Mouse (Mus musculus) CH12.LX (cell line): ENCODE data around the gene Rsad1. TPM values are rescaled to one million over a fixed set of nuclear protein-coding genes. Genes with fewer than 3 reads are reported as not detected.

Source experiments
- DNase-seq: peaks from one replicate; pipeline ENCODE4 v3.0.0-alpha.2; 2013; ENCODE audit errors: extremely low read depth
- H3K27ac ChIP-seq: 2 replicates; pipeline ENCODE4 v1.5.1; 2012; ENCODE audit warnings: low read depth, mild to moderate bottlenecking, control low read depth, moderate library complexity; ENCODE audit not compliant: insufficient read depth
- H3K27me3 ChIP-seq: replicated peaks from 2 replicates; pipeline ENCODE3; 2012; ENCODE audit warnings: inconsistent platforms
- H3K36me3 ChIP-seq, 2 experiments: replicated peaks in 1 of 2; 2 replicates each; pipeline versions ENCODE3 to v1.6.1; 2012; ENCODE audit warnings: inconsistent platforms in 1 of 2, low read length in 1 of 2, mild to moderate bottlenecking in 1 of 2, mixed read lengths in 1 of 2, moderate library complexity in 1 of 2; ENCODE audit not compliant: control insufficient read depth in 1 of 2, insufficient read depth in 1 of 2
- H3K4me1 ChIP-seq, 2 experiments: 2 replicates each; pipeline ENCODE4 v1.6.1; 2012; ENCODE audit warnings: inconsistent platforms in 1 of 2, moderate library complexity in 1 of 2; ENCODE audit not compliant: insufficient read depth in 2 of 2, control insufficient read depth in 1 of 2
- H3K4me2 ChIP-seq: 2 replicates; pipeline ENCODE4 v1.6.1; 2012; ENCODE audit warnings: low read depth, mild to moderate bottlenecking, control low read depth; ENCODE audit not compliant: poor library complexity, insufficient read depth, severe bottlenecking
- H3K4me3 ChIP-seq, 3 experiments: fragments of 150-350 bp in 1 of 3; sonication (generic) in 1 of 3; replicated peaks in 1 of 3; 2 replicates each; pipeline versions ENCODE3 to v1.5.1; 2011 to 2012; ENCODE audit warnings: low read depth in 2 of 3, low read length in 2 of 3, mild to moderate bottlenecking in 2 of 3, moderate library complexity in 2 of 3, control low read depth in 1 of 3, improper control_type of control experiment in 1 of 3, inconsistent platforms in 1 of 3, mixed read lengths in 1 of 3; ENCODE audit not compliant: poor library complexity in 1 of 3
- H3K79me2 ChIP-seq: replicated peaks from 2 replicates; pipeline ENCODE4 v1.6.1; 2012; ENCODE audit warnings: mild to moderate bottlenecking, moderate library complexity; ENCODE audit not compliant: control insufficient read depth, poor library complexity, insufficient read depth, severe bottlenecking; ENCODE audit errors: extremely low read depth
- H3K9ac ChIP-seq: 2 replicates; pipeline ENCODE4 v1.6.1; 2012; ENCODE audit warnings: low read depth, mild to moderate bottlenecking, control low read depth, moderate library complexity; ENCODE audit not compliant: insufficient read depth
- H3K9me3 ChIP-seq: replicated peaks from 2 replicates; pipeline ENCODE3; 2012; ENCODE audit warnings: low read length, inconsistent platforms, mixed read lengths
- BHLHE40 ChIP-seq: IDR thresholded peaks from 2 replicates; pipeline ENCODE4 v1.6.1; 2011; ENCODE audit warnings: mild to moderate bottlenecking, low read depth, low read length, improper control_type of control experiment
- CHD1 ChIP-seq: IDR thresholded peaks from 2 replicates; pipeline ENCODE4 v1.6.1; 2012; ENCODE audit warnings: low read depth, low read length, improper control_type of control experiment, inconsistent platforms
- CHD2 ChIP-seq: IDR thresholded peaks from 2 replicates; pipeline ENCODE4 v1.6.1; 2011; ENCODE audit warnings: low read length, improper control_type of control experiment
- CTCF ChIP-seq, 2 experiments: IDR thresholded peaks in 1 of 2; conservative IDR thresholded peaks in 1 of 2; 2 replicates each; pipeline ENCODE4 v1.5.1; 2011 to 2012; ENCODE audit warnings: low read depth in 2 of 2, low read length in 2 of 2, improper control_type of control experiment in 1 of 2, inconsistent platforms in 1 of 2, mild to moderate bottlenecking in 1 of 2, moderate library complexity in 1 of 2
- E2F4 ChIP-seq: IDR thresholded peaks from 2 replicates; pipeline ENCODE4 v1.6.1; 2011; ENCODE audit warnings: low read depth, low read length, improper control_type of control experiment; ENCODE audit not compliant: insufficient replicate concordance
- ELF1 ChIP-seq: IDR thresholded peaks from 2 replicates; pipeline ENCODE4 v1.6.1; 2014; ENCODE audit warnings: low read depth, mild to moderate bottlenecking, inconsistent platforms, low read length, improper control_type of control experiment
- EP300 ChIP-seq: IDR thresholded peaks from 2 replicates; pipeline ENCODE4 v1.6.1; 2011; ENCODE audit warnings: low read length, improper control_type of control experiment
- ETS1 ChIP-seq: conservative IDR thresholded peaks from 2 replicates; pipeline ENCODE4 v1.6.1; 2012; ENCODE audit warnings: low read depth, mild to moderate bottlenecking, inconsistent platforms, low read length, improper control_type of control experiment, moderate library complexity
- GABPA ChIP-seq: IDR thresholded peaks from 2 replicates; pipeline ENCODE4 v1.6.1; 2012; ENCODE audit warnings: low read depth, low read length, improper control_type of control experiment, inconsistent platforms; ENCODE audit not compliant: insufficient replicate concordance
- HCFC1 ChIP-seq: IDR thresholded peaks from 2 replicates; pipeline ENCODE4 v1.6.1; 2012; ENCODE audit warnings: low read depth, mild to moderate bottlenecking, inconsistent platforms, low read length, improper control_type of control experiment
- IRF4 ChIP-seq: IDR thresholded peaks from 2 replicates; pipeline ENCODE4 v1.6.1; 2014; ENCODE audit warnings: low read depth, mild to moderate bottlenecking, inconsistent platforms, low read length, improper control_type of control experiment
- JUN ChIP-seq: IDR thresholded peaks from 2 replicates; pipeline ENCODE4 v1.6.1; 2011; ENCODE audit warnings: low read depth, mild to moderate bottlenecking, low read length, improper control_type of control experiment, moderate library complexity; ENCODE audit not compliant: insufficient read depth
- JUND ChIP-seq: conservative IDR thresholded peaks from 2 replicates; pipeline ENCODE4 v1.6.1; 2011; ENCODE audit warnings: low read depth, low read length, improper control_type of control experiment
- KAT2A ChIP-seq: IDR thresholded peaks from 2 replicates; pipeline ENCODE4 v1.6.1; 2012; ENCODE audit warnings: low read length, improper control_type of control experiment, inconsistent platforms; ENCODE audit not compliant: insufficient replicate concordance
- MAFK ChIP-seq: IDR thresholded peaks from 2 replicates; pipeline ENCODE4 v1.6.1; 2011; ENCODE audit warnings: low read length, improper control_type of control experiment; ENCODE audit not compliant: insufficient replicate concordance
- MAX ChIP-seq: IDR thresholded peaks from 2 replicates; pipeline ENCODE4 v1.6.1; 2011; ENCODE audit warnings: low read length, improper control_type of control experiment
- MAZ ChIP-seq: IDR thresholded peaks from 2 replicates; pipeline ENCODE4 v1.6.1; 2012; ENCODE audit warnings: low read depth, mild to moderate bottlenecking, inconsistent platforms, low read length, improper control_type of control experiment, moderate library complexity
- MEF2A ChIP-seq: IDR thresholded peaks from 2 replicates; pipeline ENCODE4 v1.6.1; 2014; ENCODE audit warnings: low read depth, mild to moderate bottlenecking, inconsistent platforms, low read length, improper control_type of control experiment, borderline replicate concordance
- MXI1 ChIP-seq: IDR thresholded peaks from 2 replicates; pipeline ENCODE4 v1.6.1; 2011; ENCODE audit warnings: mild to moderate bottlenecking, low read depth, low read length, improper control_type of control experiment
- MYC ChIP-seq: IDR thresholded peaks from 2 replicates; pipeline ENCODE4 v1.6.1; 2011; ENCODE audit warnings: low read depth, mild to moderate bottlenecking, improper control_type of control experiment, low read length
- NELFE ChIP-seq: IDR thresholded peaks from 2 replicates; pipeline ENCODE4 v1.6.1; 2011; ENCODE audit warnings: low read depth, low read length, improper control_type of control experiment
- NRF1 ChIP-seq: IDR thresholded peaks from 2 replicates; pipeline ENCODE4 v1.6.1; 2014; ENCODE audit warnings: low read depth, mild to moderate bottlenecking, inconsistent platforms, low read length, improper control_type of control experiment, moderate library complexity
- PAX5 ChIP-seq: IDR thresholded peaks from 2 replicates; pipeline ENCODE4 v1.6.1; 2012; ENCODE audit warnings: low read length, inconsistent platforms, mixed read lengths
- POLR2A ChIP-seq: IDR thresholded peaks from 2 replicates; pipeline ENCODE4 v1.6.1; 2011; ENCODE audit warnings: low read depth, mild to moderate bottlenecking, improper control_type of control experiment, low read length
- POLR2AphosphoS2 ChIP-seq: IDR thresholded peaks from 2 replicates; pipeline ENCODE4 v1.6.1; 2011; ENCODE audit warnings: low read depth, low read length, improper control_type of control experiment
- RAD21 ChIP-seq: IDR thresholded peaks from 2 replicates; pipeline ENCODE4 v1.6.1; 2011; ENCODE audit warnings: low read depth, mild to moderate bottlenecking, low read length, improper control_type of control experiment, moderate library complexity
- RCOR1 ChIP-seq: conservative IDR thresholded peaks from 2 replicates; pipeline ENCODE4 v1.6.1; 2012; ENCODE audit warnings: low read depth, mild to moderate bottlenecking, inconsistent platforms, low read length, improper control_type of control experiment
- SIN3A ChIP-seq: IDR thresholded peaks from 2 replicates; pipeline ENCODE4 v1.6.1; 2012; ENCODE audit warnings: low read length, improper control_type of control experiment, inconsistent platforms
- SMC3 ChIP-seq: IDR thresholded peaks from 2 replicates; pipeline ENCODE4 v1.6.1; 2011; ENCODE audit warnings: low read depth, low read length, improper control_type of control experiment
- TBP ChIP-seq: conservative IDR thresholded peaks from 2 replicates; pipeline ENCODE4 v1.6.1; 2011; ENCODE audit warnings: low read depth, low read length, improper control_type of control experiment
- TCF12 ChIP-seq: IDR thresholded peaks from 2 replicates; pipeline ENCODE4 v1.6.1; 2014; ENCODE audit warnings: low read depth, mild to moderate bottlenecking, inconsistent platforms, low read length, improper control_type of control experiment
- UBTF ChIP-seq: IDR thresholded peaks from 2 replicates; pipeline ENCODE4 v1.6.1; 2012; ENCODE audit warnings: low read depth, mild to moderate bottlenecking, inconsistent platforms, low read length, improper control_type of control experiment, moderate library complexity
- USF1 ChIP-seq: IDR thresholded peaks from 2 replicates; pipeline ENCODE4 v1.6.1; 2014; ENCODE audit warnings: low read depth, mild to moderate bottlenecking, inconsistent platforms, low read length, improper control_type of control experiment
- USF2 ChIP-seq: conservative IDR thresholded peaks from 2 replicates; pipeline ENCODE4 v1.6.1; 2011; ENCODE audit warnings: low read depth, low read length, improper control_type of control experiment
- ZC3H11A ChIP-seq: IDR thresholded peaks from 2 replicates; pipeline ENCODE4 v1.6.1; 2012; ENCODE audit warnings: low read depth, mild to moderate bottlenecking, inconsistent platforms, low read length, improper control_type of control experiment
- ZKSCAN1 ChIP-seq: IDR thresholded peaks from 2 replicates; pipeline ENCODE4 v1.6.1; 2012; ENCODE audit warnings: low read depth, inconsistent platforms, low read length, improper control_type of control experiment, borderline replicate concordance
- ZMIZ1 ChIP-seq: IDR thresholded peaks from 2 replicates; pipeline ENCODE4 v1.6.1; 2012; ENCODE audit warnings: low read depth, mild to moderate bottlenecking, inconsistent platforms, low read length, improper control_type of control experiment
- ZNF384 ChIP-seq: IDR thresholded peaks from 2 replicates; pipeline ENCODE4 v1.6.1; 2012; ENCODE audit warnings: low read depth, low read length, improper control_type of control experiment, inconsistent platforms
- dilution Hi-C: fragments of 300-500 bp; cut with MboI; formaldehyde crosslinking; loops from 2 replicates; pipeline ENCODE4 v1.14.3; 2020; ENCODE audit warnings: low sequenced_read_pairs; ENCODE audit not compliant: extremely low pct_unique_long_range_greater_than_20kb, extremely low pct_ligation_motif_present
- in situ Hi-C: fragments of 300-500 bp; cut with MboI; formaldehyde crosslinking; loops from 3 replicates; pipeline ENCODE4 v1.14.3; 2019; ENCODE audit warnings: low sequenced_read_pairs, low pct_ligation_motif_present, low pct_unique_long_range_greater_than_20kb, mixed read lengths
- polyA plus RNA-seq: library from polyadenylated mRNA; unstranded; fragments of >175 nt; gene quantifications from 2 replicates; pipeline ENCODE4 v1.2.1, GENCODE M21; 2012; ENCODE audit warnings: low read depth; ENCODE audit not compliant: insufficient read length
- total RNA-seq, 2 experiments: library from RNA; depleted of rRNA; stranded (reverse); fragments of 300-350 nt in 1 of 2; fragments of >200 nt in 1 of 2; gene quantifications; 2 replicates each; pipeline ENCODE4 v1.2.3; 2012 to 2014

The Rsad1 gene
- total RNA-seq (2012; rRNA removed) (6.0 and 7.3 TPM in 2 replicates), total RNA-seq (2014; rRNA removed) (7.2 and 9.3 TPM in 2 replicates), polyA plus RNA-seq (8.6 and 9.2 TPM in 2 replicates)

GRCm38 (mm10) chr11:94548888-94549690, at the start of gene Rsad1:
Gene Rsad1, minus strand, starts transcription at chr11:94549255.
- H3K36me3 ChIP-seq, result peaks cover 0 to 30% of the 10 kb centered on the region in 2 experiments
- peaks cover 3% of the 10 kb centered on the region for H3K9me3 ChIP-seq
- peak within 1 kb of the TSS; percentile 50 for H3K4me2 ChIP-seq
- TF ChIP-seq ZMIZ1 (no peak; the same call in 1 of the 2 replicates), POLR2A (peak; percentile 71), ETS1 (peak; percentile 12; the same call in 1 of the 2 replicates), POLR2AphosphoS2 (no peak), KAT2A (0 out of 2 replicates have a peak, but pooled peaks have one; percentile 59), TBP (no peak), MEF2A (no peak; the same call in none of the 2 replicates), E2F4 (no peak), JUN (no peak), TCF12 (0 out of 2 replicates have a peak, but pooled peaks have one; percentile 60), MAZ (peak; percentile 73), NELFE (peak; percentile 74), ZNF384 (no peak), MXI1 (peak; percentile 96), SMC3 (peak; percentile 77), UBTF (peak; percentile 80; the same call in 1 of the 2 replicates), RCOR1 (no peak), GABPA (peak; percentile 5; the same call in 1 of the 2 replicates), NRF1 (peak; percentile 61; the same call in 1 of the 2 replicates), RAD21 (peak; percentile 39), SIN3A (peak; percentile 77), USF1 (peak; percentile 58), JUND (0 out of 2 replicates have a peak, but pooled peaks have one; percentile 19), MAX (peak; percentile 92), EP300 (no peak; the same call in 1 of the 2 replicates), ELF1 (peak; percentile 84), ZC3H11A (no peak), BHLHE40 (peak; percentile 100), PAX5 (no peak), CHD1 (no peak), IRF4 (peak; percentile 64), ZKSCAN1 (no peak), USF2 (no peak), MYC (peak; percentile 98), CTCF (conservative IDR thresholded peaks at IDR 0.05 in 1 of 2, IDR thresholded peaks at IDR 0.05 in 1 of 2; ENCODE audit: low read depth in 2 of 2, low read length in 2 of 2) (peak; percentile 77 to 92), HCFC1 (peak; percentile 84), CHD2 (no peak), MAFK (no peak)
- no peaks in the 10 kb centered on the region for H3K27me3 ChIP-seq
- DNase-seq, result peak; percentile 96
- peak within 1 kb of the TSS; percentile 32 for H3K9ac ChIP-seq
- H3K27ac ChIP-seq, result peak within 1 kb of the TSS; percentile 56
- peak within 1 kb of the TSS; percentile 59 to 94 (median 64) for H3K4me3 ChIP-seq
- no peaks in the 10 kb centered on the region for H3K79me2 ChIP-seq
- peaks cover 2 to 25% of the 10 kb centered on the region in 2 experiments for H3K4me1 ChIP-seq
- dilution Hi-C loops (no loop called here), in situ Hi-C loops (no loop called here)
